Mouse (Mus musculus) cerebellum, adult 2 months (tissue): ENCODE data around the gene Lrrc39.

Experiments
- CTCF ChIP-seq: fragments of 200-500 bp; IDR thresholded peaks from 2 replicates; pipeline ENCODE4 v1.5.1; 2011; ENCODE audit warnings: low read depth, mild to moderate bottlenecking, control low read depth, low read length, moderate library complexity, borderline replicate concordance; ENCODE audit not compliant: insufficient read depth
- POLR2A ChIP-seq: fragments of 200-500 bp; IDR thresholded peaks from 2 replicates; pipeline ENCODE4 v1.6.1; 2011; ENCODE audit warnings: low read length, control low read depth, borderline replicate concordance; ENCODE audit not compliant: insufficient read depth

DNA sequence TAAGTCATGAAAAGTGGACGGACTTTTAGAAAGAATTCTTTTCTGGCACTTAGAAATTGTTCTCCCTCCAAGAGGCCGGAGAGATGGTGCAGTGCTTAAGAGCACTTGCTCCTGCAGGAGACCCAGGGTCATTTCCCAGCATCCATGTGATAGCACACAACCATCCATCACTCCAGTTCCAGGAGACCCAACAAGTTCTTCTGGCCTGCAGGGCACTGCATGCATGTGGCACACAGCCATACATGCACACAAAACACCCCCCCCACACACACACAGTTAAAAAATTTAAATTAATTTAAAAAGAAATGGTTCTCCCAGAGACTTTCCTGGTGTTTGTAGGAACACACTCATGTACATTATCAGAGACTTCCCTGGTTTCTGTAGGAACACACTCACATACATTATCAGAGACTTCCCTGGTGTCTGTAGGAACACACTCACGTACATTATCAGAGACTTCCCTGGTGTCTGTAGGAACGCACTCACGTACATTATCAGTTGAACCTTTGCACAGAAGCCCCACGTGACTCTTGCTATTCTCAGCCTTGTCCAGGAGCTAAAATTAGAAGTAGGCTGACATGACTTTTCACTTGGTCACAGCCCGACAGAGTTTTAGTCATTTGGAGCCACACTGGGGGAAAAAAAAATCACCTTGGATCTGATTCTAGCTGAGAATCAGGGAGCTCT lies at the start of gene Lrrc39:
- TF ChIP-seq POLR2A (no peak), CTCF (no peak)
